Mouse (Mus musculus) lung, adult 2 months (tissue): ENCODE results near the gene Top2a. TPM values are rescaled to one million over a fixed set of nuclear protein-coding genes. Genes with fewer than 3 reads are reported as not detected.
A peak's percentile ranks its signal among the peaks of the same experiment; 100 is the strongest.

Experiments
- DNase-seq: peaks from one replicate; pipeline ENCODE4 v3.0.0; 2022
- H3K4me1 ChIP-seq: fragments of 200-500 bp; 2 replicates; pipeline ENCODE4 v1.6.1; 2011; ENCODE audit warnings: low read length; ENCODE audit not compliant: control insufficient read depth, insufficient read depth
- H3K4me3 ChIP-seq: fragments of 200-500 bp; replicated peaks from 2 replicates; pipeline ENCODE3; 2011; ENCODE audit warnings: low read depth, mild to moderate bottlenecking, control low read depth, low read length; ENCODE audit errors: extremely low read depth
- CTCF ChIP-seq: fragments of 200-500 bp; IDR thresholded peaks from 2 replicates; pipeline ENCODE4 v1.5.1; 2011; ENCODE audit warnings: mild to moderate bottlenecking, low read length, control low read depth; ENCODE audit not compliant: insufficient read depth
- POLR2A ChIP-seq: fragments of 200-500 bp; IDR thresholded peaks from 2 replicates; pipeline ENCODE4 v1.6.1; 2011; ENCODE audit warnings: low read depth, mild to moderate bottlenecking, control low read depth, low read length, borderline replicate concordance; ENCODE audit errors: extremely low read depth
- WGBS: fragments of 180-500 bp; shearing (Covaris S2); methylation state at CpG from one replicate; pipeline ENCODE4 v1.1.7; 2018; 5-methylcytosine and 5-hydroxymethylcytosine counted together
- polyA plus RNA-seq: library from polyadenylated mRNA; depleted of rRNA; stranded (reverse); fragments of >200 nt; gene quantifications from 2 replicates; pipeline ENCODE4 v1.2.3, GENCODE M21; 2012

Top2a gene
- polyA plus RNA-seq, 1 experiment, result 1.4 TPM

GRCm38 (mm10) chr11:98954373-98954772, 69.6 kb downstream of the Top2a start:
- no peak overlapping the region for H3K4me3 ChIP-seq
- peaks cover 47% of the 10 kb centered on the region for H3K4me1 ChIP-seq
- WGBS, result 5% methylated on average over 10 of the region's 10 CpGs
- peak; percentile 76 for DNase-seq
- peak; percentile 65 for TF ChIP-seq CTCF
- no peak for TF ChIP-seq POLR2A

DNA sequence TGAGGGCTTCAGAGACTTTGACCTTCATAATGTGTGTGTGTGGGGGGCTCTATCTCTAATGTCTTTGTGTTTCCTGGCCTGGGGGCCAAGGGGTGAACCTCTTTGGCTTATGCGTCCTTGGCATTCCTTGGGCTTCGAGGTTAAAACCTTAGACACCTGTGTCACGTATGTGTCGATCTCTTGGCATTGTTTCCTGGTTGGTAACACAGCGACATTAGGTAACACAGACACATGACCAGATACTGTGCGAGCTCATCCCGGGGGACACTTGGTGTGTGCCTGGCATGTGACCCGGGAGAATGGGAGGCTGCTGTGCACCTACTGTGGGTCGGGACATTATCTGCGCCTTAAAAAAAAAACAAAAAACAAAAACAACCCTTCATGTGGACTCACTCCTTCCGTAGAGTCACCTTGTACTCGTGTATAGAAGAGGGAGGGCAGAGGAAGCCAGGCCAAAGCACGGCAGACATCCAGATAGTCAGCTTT, 70.1 kb downstream of the Top2a start:
- TF ChIP-seq CTCF, result no peak
- no peak for TF ChIP-seq POLR2A
- H3K4me1 ChIP-seq, result peaks cover 52% of the 10 kb centered on the region
- H3K4me3 ChIP-seq, result no peak overlapping the region
- WGBS, result 17% methylated on average over 13 of the region's 13 CpGs
- no peak for DNase-seq

DNA sequence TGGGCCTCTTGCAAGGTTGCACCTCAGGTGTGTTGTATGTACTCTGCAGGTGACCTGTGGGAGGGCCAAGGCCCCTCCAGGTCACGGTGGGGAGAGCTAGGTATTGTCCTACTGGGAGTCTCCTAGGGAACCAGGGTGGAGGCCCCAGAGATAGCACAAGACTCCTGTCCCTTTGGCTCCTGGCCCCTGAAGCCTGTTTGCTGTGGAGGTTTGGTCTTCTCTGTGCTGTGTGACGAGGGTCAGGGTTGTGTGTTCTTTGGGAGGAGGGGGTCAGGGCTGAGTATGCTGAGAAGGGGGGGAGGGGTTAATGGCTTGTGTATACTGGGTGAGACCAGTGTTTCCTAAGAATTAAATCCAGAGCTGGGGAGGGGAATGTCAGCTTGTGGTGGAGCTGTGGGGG, 70.6 kb downstream of the Top2a start:
- Histone ChIP-seq H3K4me3 (no peak overlapping the region), H3K4me1 (peaks cover 52% of the 10 kb centered on the region)
- TF ChIP-seq CTCF (no peak), POLR2A (no peak)
- DNase-seq, result no peak
- WGBS, result 31% methylated on average over 2 of the region's 2 CpGs

DNA sequence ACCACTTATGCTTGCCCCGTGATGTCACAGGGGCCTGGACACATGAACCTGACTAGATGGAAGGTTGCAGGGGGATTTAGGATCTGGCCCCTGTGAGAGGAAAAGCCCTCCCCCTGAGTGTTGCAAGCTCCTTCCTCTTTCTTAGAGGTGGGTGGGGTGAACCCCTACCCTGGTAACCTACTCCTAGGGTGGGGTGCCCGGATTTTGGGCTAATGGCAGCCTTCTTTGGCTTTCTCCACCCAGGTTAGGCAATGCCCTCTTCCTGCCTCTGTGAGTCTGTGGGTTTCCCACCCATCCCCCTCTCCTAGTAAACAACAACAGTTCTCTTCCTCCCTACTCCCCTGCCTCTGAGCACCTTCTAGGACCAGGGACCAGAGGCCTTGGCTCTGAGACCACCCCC, 71.3 kb downstream of the Top2a start:
- Histone ChIP-seq H3K4me3 (no peak overlapping the region), H3K4me1 (peaks cover 52% of the 10 kb centered on the region)
- DNase-seq, result no peak
- 54% methylated on average over 2 of the region's 2 CpGs for WGBS
- no peak for TF ChIP-seq POLR2A
- no peak for TF ChIP-seq CTCF

- Histone ChIP-seq H3K4me3 (no peak overlapping the region), H3K4me1 (peaks cover 52% of the 10 kb centered on the region)
- no peak for DNase-seq
- TF ChIP-seq CTCF (no peak), POLR2A (no peak)
- WGBS, result 84% methylated on average over 1 of the region's 1 CpGs
These were observed 71.9 kb downstream of the Top2a start for GRCm38 (mm10) chr11:98952111-98952510.

DNA sequence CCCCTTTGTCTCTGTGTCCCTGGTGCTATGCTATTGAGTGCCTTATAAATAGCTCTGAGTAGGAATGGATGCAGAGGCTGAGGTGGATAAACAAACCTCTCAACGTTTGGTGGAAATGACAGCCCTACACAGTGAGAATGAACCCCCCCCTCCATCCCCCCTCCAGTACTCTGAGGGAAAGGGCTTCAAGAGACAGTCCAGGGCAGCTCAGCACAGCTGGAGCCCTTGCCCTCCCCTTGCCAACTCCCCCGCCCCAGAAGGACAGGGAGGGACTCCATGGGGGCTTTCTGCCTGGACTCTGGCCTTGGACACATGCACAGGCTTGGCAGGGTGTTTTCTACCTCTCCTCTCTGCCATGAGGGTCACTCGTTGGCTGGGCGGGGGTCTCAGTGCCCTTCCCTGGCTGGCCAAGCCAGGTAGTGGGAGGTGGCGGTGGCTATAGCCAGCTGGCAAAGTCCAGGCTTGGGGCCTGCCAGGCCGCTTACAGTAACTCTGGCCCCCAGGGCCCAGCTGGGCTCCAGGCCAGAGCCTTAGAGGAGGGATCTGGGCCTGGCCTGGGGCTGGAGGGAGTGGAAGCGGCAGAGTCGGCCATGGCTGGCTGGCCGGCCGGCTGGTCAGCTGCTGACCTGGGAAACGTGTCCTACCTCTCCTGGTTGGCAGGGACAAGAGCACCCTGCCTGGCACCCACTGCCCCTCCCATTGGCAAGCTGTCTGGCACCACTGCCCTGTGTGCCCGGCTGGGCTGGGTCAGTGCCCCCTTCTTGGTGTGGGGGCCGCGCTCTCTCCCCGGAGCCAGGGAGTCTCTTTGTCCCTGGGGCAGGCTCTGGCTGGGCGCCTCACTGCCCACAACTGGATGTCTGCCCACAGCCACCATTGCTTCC, 72.7 kb downstream of the Top2a start:
- DNase-seq, result peak; percentile 72
- TF ChIP-seq CTCF (no peak), POLR2A (peak; percentile 28; the same call in 1 of the 2 replicates)
- Histone ChIP-seq H3K4me3 (no peak overlapping the region), H3K4me1 (peaks cover 49% of the 10 kb centered on the region)
- 20% methylated on average over 16 of the region's 16 CpGs for WGBS

- 74% methylated on average over 9 of the region's 9 CpGs for WGBS
- TF ChIP-seq POLR2A (no peak), CTCF (no peak)
- H3K4me1 ChIP-seq, result peaks cover 50% of the 10 kb centered on the region
- DNase-seq, result no peak
- H3K4me3 ChIP-seq, result no peak overlapping the region
These were observed 73.5 kb downstream of the Top2a start for GRCm38 (mm10) chr11:98950484-98950883.

DNA sequence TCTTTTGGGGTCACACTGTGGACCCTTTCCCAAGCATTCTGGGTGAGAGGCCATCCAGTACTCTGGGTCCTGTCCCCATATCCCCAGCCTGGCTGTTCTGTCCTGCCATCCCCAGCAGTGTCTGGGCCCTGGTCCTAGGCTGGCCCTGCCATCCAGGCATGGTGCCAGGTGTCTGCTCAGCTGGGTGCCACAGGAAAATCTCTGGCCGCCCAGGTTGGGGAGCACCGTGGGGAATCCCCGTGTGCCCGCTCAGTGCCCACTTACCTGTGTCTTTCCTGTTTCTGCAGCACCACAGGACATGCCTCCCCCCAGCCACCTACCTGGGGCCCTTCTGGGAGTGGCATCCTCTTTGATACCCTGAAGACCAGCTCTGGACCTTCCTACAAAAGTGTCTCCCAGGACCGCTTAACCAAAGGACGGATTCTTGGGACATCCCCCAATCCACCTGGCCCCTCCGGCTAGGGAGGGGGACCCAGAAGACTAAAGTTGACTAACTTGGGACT, 74.0 kb downstream of the Top2a start:
- no peak overlapping the region for H3K4me3 ChIP-seq
- no peak for DNase-seq
- H3K4me1 ChIP-seq, result peaks cover 49% of the 10 kb centered on the region
- 46% methylated on average over 7 of the region's 7 CpGs for WGBS
- no peak for TF ChIP-seq POLR2A
- TF ChIP-seq CTCF, result no peak

DNA sequence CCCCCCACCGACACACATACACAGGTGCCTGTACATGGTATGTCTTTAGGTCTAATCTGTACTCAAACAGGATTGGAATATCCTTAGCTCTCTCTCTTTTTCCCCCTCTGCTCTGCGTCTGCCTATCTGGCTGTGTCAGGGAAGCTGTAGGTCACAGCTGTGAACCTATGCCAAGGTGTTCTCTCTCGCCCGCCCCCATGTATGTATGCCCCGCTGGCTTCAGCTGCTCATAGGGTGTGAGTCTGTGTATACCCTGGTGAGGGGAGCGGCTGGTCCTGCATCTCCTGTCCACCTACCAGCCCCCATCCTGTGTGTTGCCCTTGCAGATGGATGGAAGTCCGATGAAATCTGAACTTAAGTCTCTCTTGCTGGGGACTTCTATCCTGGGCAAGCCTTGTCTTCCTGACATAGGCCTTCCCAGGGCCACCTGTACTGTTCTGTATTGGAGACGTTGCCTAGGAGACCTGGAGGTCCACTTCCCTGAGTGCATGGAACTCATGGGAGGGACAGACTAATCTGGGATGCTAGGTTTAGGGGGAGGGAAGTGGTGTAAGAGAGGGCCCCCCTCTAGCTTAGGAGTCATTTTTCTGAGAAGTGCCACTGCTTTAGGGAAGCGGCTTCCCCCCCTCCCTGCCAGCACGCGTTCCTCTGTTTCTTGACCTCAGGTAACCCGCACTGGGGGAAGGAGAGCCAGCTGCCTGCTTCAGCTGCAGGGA, 74.6 kb downstream of the Top2a start:
- WGBS, result 56% methylated on average over 12 of the region's 12 CpGs
- DNase-seq, result no peak
- H3K4me1 ChIP-seq, result peaks cover 49% of the 10 kb centered on the region
- TF ChIP-seq POLR2A (no peak), CTCF (no peak)
- no peak overlapping the region for H3K4me3 ChIP-seq
